Mouse (Mus musculus) kidney, postnatal 36 days (tissue): ENCODE results near the gene Zscan2.

Source experiments
- DNase-seq, 2 experiments: peaks; one replicate each; pipeline ENCODE4 v3.0.0; 2021 to 2022; ENCODE audit warnings: mixed read lengths in 2 of 2

The Zscan2 gene

GRCm38 (mm10) chr7:80843910-80844640 is 16.6 kb upstream of the Zscan2 start:
- DNase-seq, result no peak

GRCm38 (mm10) chr7:80844691-80845090 is 16.0 kb upstream of the Zscan2 start:
- no peak for DNase-seq

- DNase-seq, result no peak
Measured at GRCm38 (mm10) chr7:80845621-80846279, 15.0 kb upstream of the Zscan2 start.

- DNase-seq, result no peak
Measured at GRCm38 (mm10) chr7:80846280-80846678, 14.4 kb upstream of the Zscan2 start.

GRCm38 (mm10) chr7:80846709-80847108 is 14.0 kb upstream of the Zscan2 start:
- DNase-seq, result no peak

- DNase-seq, result no peak
Measured at GRCm38 (mm10) chr7:80849267-80849666, 11.5 kb upstream of the Zscan2 start.

- peak; percentile 56 to 67 for DNase-seq
Measured at GRCm38 (mm10) chr7:80849710-80850109, 11.0 kb upstream of the Zscan2 start.

- DNase-seq, result no peak
Measured at GRCm38 (mm10) chr7:80850520-80850919, 10.2 kb upstream of the Zscan2 start.

GRCm38 (mm10) chr7:80853218-80853617 is 7.5 kb upstream of the Zscan2 start:
- no peak for DNase-seq

- no peak for DNase-seq
Measured at GRCm38 (mm10) chr7:80855316-80855715, 5.4 kb upstream of the Zscan2 start.

- peak; percentile 84 to 91 for DNase-seq
Measured at GRCm38 (mm10) chr7:80857181-80857580, 3.5 kb upstream of the Zscan2 start.

- DNase-seq, result peak; percentile 79 to 83
Measured at GRCm38 (mm10) chr7:80860227-80860626, 493 bp upstream of the Zscan2 start.

GRCm38 (mm10) chr7:80862475-80862874 is 1.8 kb downstream of the Zscan2 start:
- DNase-seq, result no peak

- no peak for DNase-seq
Measured at GRCm38 (mm10) chr7:80863520-80863919, 2.8 kb downstream of the Zscan2 start.

GRCm38 (mm10) chr7:80864151-80864550 is 3.4 kb downstream of the Zscan2 start:
- DNase-seq, result no peak

GRCm38 (mm10) chr7:80864831-80865230 is 4.1 kb downstream of the Zscan2 start:
- no peak for DNase-seq

- no peak for DNase-seq
Measured at GRCm38 (mm10) chr7:80865521-80865920, 4.8 kb downstream of the Zscan2 start.

- peak; percentile 44 to 75 for DNase-seq
Measured at GRCm38 (mm10) chr7:80866514-80867147, 5.9 kb downstream of the Zscan2 start.

GRCm38 (mm10) chr7:80868686-80869085 is 8.0 kb downstream of the Zscan2 start:
- DNase-seq, result peak in 1 of 2 experiments; percentile 41

GRCm38 (mm10) chr7:80873038-80873437 is 12.3 kb downstream of the Zscan2 start:
- no peak for DNase-seq

GRCm38 (mm10) chr7:80873631-80874030 is 12.9 kb downstream of the Zscan2 start:
- no peak for DNase-seq

- no peak for DNase-seq
Measured at GRCm38 (mm10) chr7:80875727-80876126, 15.0 kb downstream of the Zscan2 start.

GRCm38 (mm10) chr7:80882830-80883505 is 22.2 kb downstream of the Zscan2 start:
- DNase-seq, result peak; percentile 78 to 86
